8 mouse cellular contexts compared by ENCODE assay signal in the genomic region with DNA sequence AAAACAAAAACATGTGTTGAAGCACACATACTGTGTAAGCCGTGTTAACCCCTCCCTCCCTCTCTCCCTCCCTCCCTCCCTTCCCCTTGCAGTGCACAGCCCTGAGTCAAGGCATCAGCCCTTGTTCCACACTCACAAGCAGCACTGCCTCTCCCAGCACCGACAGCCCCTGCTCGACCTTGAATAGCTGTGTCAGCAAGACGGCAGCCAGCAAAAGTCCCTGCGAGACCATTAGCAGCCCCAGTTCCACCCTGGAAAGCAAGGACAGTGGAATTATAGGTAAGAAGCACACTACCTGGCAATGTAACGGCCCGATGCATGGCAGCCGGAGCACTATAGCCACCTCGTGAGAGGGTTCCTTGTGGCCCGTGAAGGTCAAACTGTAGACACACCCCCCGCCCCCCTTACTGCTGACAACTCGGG.
A peak's percentile ranks its signal among the peaks of the same experiment; 100 is the strongest.
DNase-seq lines count a peak whose midpoint lies in the region; ATAC-seq and TF ChIP-seq lines count a peak whose summit lies in the region.

No protein-coding gene starts in this region.

- peak; percentile 81 for DNase-seq in adrenal gland, adult 2 months
- DNase-seq in limb, embryonic 11.5 days (ENCODE audit: low spot score), result peak; percentile 75
- no peak for DNase-seq in layer of hippocampus, adult 11-12 months (ENCODE audit: low spot score)
- no peak for DNase-seq in cerebellum, postnatal 14 days
- no peak for DNase-seq in thymus, postnatal 36 days

- H3K27me3 ChIP-seq in ES-Bruce4 (ENCODE audit: control insufficient read depth, insufficient read depth, low read length, poor library complexity, severe bottlenecking), result no peaks in the 10 kb centered on the region
- H3K27me3 ChIP-seq in forebrain, embryonic 15.5 days, result no peaks in the 10 kb centered on the region
- H3K27me3 ChIP-seq in limb, embryonic 11.5 days (ENCODE audit: control insufficient read depth, insufficient read depth, low read length), result no peaks in the 10 kb centered on the region

- ATAC-seq in forebrain, embryonic 15.5 days (replicated peaks), result peak; percentile 77
- ATAC-seq in limb, embryonic 11.5 days (ENCODE audit: insufficient number of reproducible peaks, low FRiP score, low TSS enrichment, low read depth), result peak; percentile 83
- ATAC-seq in megakaryocyte progenitor cell, adult 5-6 weeks (replicated peaks; ENCODE audit: poor library complexity), result no peak

- no peak for TF ChIP-seq POLR2A in ES-Bruce4 (IDR thresholded peaks at IDR 0.05; ENCODE audit: insufficient read depth, low read length)

- 0 out of 2 replicates have a peak overlapping the region, but pooled peaks have one; percentile 6 for H3K4me2 ChIP-seq in forebrain, embryonic 15.5 days (replicated peaks)
- peak overlapping the region; percentile 33; the same call in 1 of the 2 replicates for H3K4me2 ChIP-seq in limb, embryonic 11.5 days (ENCODE audit: low read depth, severe bottlenecking)

- H3K9me3 ChIP-seq in ES-Bruce4 (replicated peaks; ENCODE audit: control insufficient read depth, insufficient read depth, low read length, poor library complexity, severe bottlenecking), result no peaks in the 10 kb centered on the region
- no peaks in the 10 kb centered on the region for H3K9me3 ChIP-seq in forebrain, embryonic 15.5 days
- H3K9me3 ChIP-seq in limb, embryonic 11.5 days (ENCODE audit: control insufficient read depth, low read length), result no peaks in the 10 kb centered on the region

- peak overlapping the region; percentile 7; the same call in 1 of the 2 replicates for H3K4me3 ChIP-seq in ES-Bruce4 (ENCODE audit: low read depth, low read length)
- no peak overlapping the region for H3K4me3 ChIP-seq in forebrain, embryonic 15.5 days
- no peak overlapping the region for H3K4me3 ChIP-seq in limb, embryonic 11.5 days (ENCODE audit: low read depth, low read length)

- 36% methylated on average over 12 of the region's 12 CpGs for WGBS in forebrain, embryonic 15.5 days
- WGBS in limb, embryonic 11.5 days, result 20% methylated on average over 12 of the region's 12 CpGs

- TF ChIP-seq CTCF in ES-Bruce4 (IDR thresholded peaks at IDR 0.05; ENCODE audit: low read depth, low read length), result no peak

- H3K4me1 ChIP-seq in ES-Bruce4 (ENCODE audit: control insufficient read depth, insufficient read depth, low read length), result peaks cover 11% of the 10 kb centered on the region
- peaks cover 16% of the 10 kb centered on the region for H3K4me1 ChIP-seq in forebrain, embryonic 15.5 days
- peaks cover 45% of the 10 kb centered on the region for H3K4me1 ChIP-seq in limb, embryonic 11.5 days (ENCODE audit: control insufficient read depth, insufficient read depth, low read length)

- H3K9ac ChIP-seq in ES-Bruce4 (ENCODE audit: low read depth, poor library complexity, severe bottlenecking), result no peak overlapping the region
- no peak overlapping the region; the same call in 1 of the 2 replicates for H3K9ac ChIP-seq in forebrain, embryonic 15.5 days (replicated peaks)
- H3K9ac ChIP-seq in limb, embryonic 11.5 days (ENCODE audit: low read length), result no peak overlapping the region

- no peak overlapping the region for H3K27ac ChIP-seq in ES-Bruce4 (ENCODE audit: insufficient read depth, low read length)
- H3K27ac ChIP-seq in forebrain, embryonic 15.5 days (replicated peaks), result no peak overlapping the region
- H3K27ac ChIP-seq in limb, embryonic 11.5 days (replicated peaks; ENCODE audit: low read depth, low read length), result peak overlapping the region; percentile 76

- 0 out of 2 replicates have a peak, but pooled peaks have one; percentile 10 for TF ChIP-seq EP300 in ES-Bruce4 (IDR thresholded peaks at IDR 0.05; ENCODE audit: insufficient read depth, low read depth, low read length)

- H3K36me3 ChIP-seq in ES-Bruce4 (ENCODE audit: control insufficient read depth, insufficient read depth, low read length, poor library complexity, severe bottlenecking), result no peaks in the 10 kb centered on the region
- no peaks in the 10 kb centered on the region for H3K36me3 ChIP-seq in forebrain, embryonic 15.5 days
- H3K36me3 ChIP-seq in limb, embryonic 11.5 days (ENCODE audit: control insufficient read depth, insufficient read depth, low read length), result no peaks in the 10 kb centered on the region

Comparison
In these comparisons a context has a peak if more than half of its experiments do, and no peak if none do; other contexts are left out.
1. DNase-seq: peak in adrenal gland, adult 2 months (single experiment) and limb, embryonic 11.5 days (single experiment); none in layer of hippocampus, adult 11-12 months (single experiment), cerebellum, postnatal 14 days (0 of 2) and thymus, postnatal 36 days (0 of 2).